7 mouse cellular contexts compared by ENCODE assay signal in genomic region chr12:8885146-8885543, GRCm38 (mm10). TPM values are rescaled to one million over a fixed set of nuclear protein-coding genes. Genes with fewer than 3 reads are reported as not detected.
DNase-seq lines count a peak whose midpoint lies in the region; ATAC-seq and TF ChIP-seq lines count a peak whose summit lies in the region.

No protein-coding gene starts in this region.

- H3K4me2 ChIP-seq in heart, embryonic 15.5 days = peak overlapping the region; percentile 46; the same call in 1 of the 2 replicates
- H3K4me2 ChIP-seq in limb, embryonic 14.5 days (replicated peaks; ENCODE audit: low read depth, low read length, severe bottlenecking) = no peak overlapping the region

- no peak for TF ChIP-seq POLR2A in limb, embryonic 14.5 days (IDR thresholded peaks at IDR 0.05; ENCODE audit: borderline replicate concordance, extremely low read depth, insufficient read depth, insufficient read length)

- no peaks in the 10 kb centered on the region for H3K36me3 ChIP-seq in heart, embryonic 15.5 days
- H3K36me3 ChIP-seq in limb, embryonic 14.5 days (ENCODE audit: control insufficient read depth, insufficient read depth, low read length) = no peaks in the 10 kb centered on the region

- peak overlapping the region; percentile 58 for H3K27ac ChIP-seq in heart, embryonic 15.5 days
- H3K27ac ChIP-seq in limb, embryonic 14.5 days (replicated peaks; ENCODE audit: low read depth, low read length) = 0 out of 2 replicates have a peak overlapping the region, but pooled peaks have one; percentile 10

- H3K4me3 ChIP-seq in heart, embryonic 15.5 days = peak overlapping the region; percentile 8; the same call in 1 of the 2 replicates
- no peak overlapping the region for H3K4me3 ChIP-seq in limb, embryonic 14.5 days (replicated peaks; ENCODE audit: low read length)

- ATAC-seq in heart, embryonic 15.5 days (replicated peaks; ENCODE audit: insufficient number of reproducible peaks, insufficient read depth, low FRiP score, low read depth) = peak; percentile 73
- ATAC-seq in limb, embryonic 14.5 days (ENCODE audit: low FRiP score, low read depth) = no peak
- ATAC-seq in CD4-positive, CD25-positive, alpha-beta regulatory T cell, adult 4 months = no peak

- DNase-seq in urinary bladder, postnatal 14 days (ENCODE audit: low spot score) = peak; percentile 38
- DNase-seq in urinary bladder, postnatal 4 days (ENCODE audit: low spot score in 2 of 2) = no peak
- DNase-seq in limb, embryonic 14.5 days (ENCODE audit: low spot score) = peak; percentile 25
- no peak for DNase-seq in layer of hippocampus, postnatal 36 days
- DNase-seq in ovary, postnatal 36 days (ENCODE audit: low spot score) = no peak

- H3K27me3 ChIP-seq in heart, embryonic 15.5 days = no peaks in the 10 kb centered on the region
- no peaks in the 10 kb centered on the region for H3K27me3 ChIP-seq in limb, embryonic 14.5 days (ENCODE audit: control insufficient read depth, insufficient read depth, low read length)

- no peak overlapping the region for H3K9ac ChIP-seq in heart, embryonic 15.5 days
- H3K9ac ChIP-seq in limb, embryonic 14.5 days (ENCODE audit: low read depth, low read length, severe bottlenecking) = no peak overlapping the region

- peaks cover 18% of the 10 kb centered on the region for H3K4me1 ChIP-seq in heart, embryonic 15.5 days (replicated peaks)
- peaks cover 17% of the 10 kb centered on the region for H3K4me1 ChIP-seq in limb, embryonic 14.5 days (ENCODE audit: control insufficient read depth, insufficient read depth, low read length)

- 26% methylated on average over 4 of the region's 4 CpGs for WGBS in heart, embryonic 15.5 days
- 10% methylated on average over 4 of the region's 4 CpGs for WGBS in limb, embryonic 14.5 days

- H3K9me3 ChIP-seq in heart, embryonic 15.5 days (replicated peaks) = no peaks in the 10 kb centered on the region
- no peaks in the 10 kb centered on the region for H3K9me3 ChIP-seq in limb, embryonic 14.5 days (ENCODE audit: control insufficient read depth, low read length)

RNA-seq across cellular contexts. Expression of gene Laptm4a, which starts 36.3 kb away (rescaled TPM):
- polyA plus RNA-seq in heart, embryonic 15.5 days (2015; fragmentation: Nextera tagmentation; extraction: Ambion mirVana) = 287 and 312 TPM in 2 replicates
- 619 and 677 TPM in 2 replicates for polyA plus RNA-seq in limb, embryonic 14.5 days (2012; rRNA removed)
- polyA plus RNA-seq in limb, embryonic 14.5 days (2014; fragmentation: Nextera tagmentation; extraction: Ambion mirVana) = 358 and 364 TPM in 2 replicates
- polyA plus RNA-seq in CD4-positive, CD25-positive, alpha-beta regulatory T cell, adult 4 months (2017; shearing (Covaris generic)) = 100 to 1,000 TPM; 127 to 169 TPM
- 100 to 1,000 TPM; 211 to 225 TPM for total RNA-seq in layer of hippocampus, postnatal 36 days (2021)

Comparison
In these comparisons a context has a peak if more than half of its experiments do, and no peak if none do; other contexts are left out.
1. DNase-seq: peak in urinary bladder, postnatal 14 days (single experiment) and limb, embryonic 14.5 days (single experiment); none in urinary bladder, postnatal 4 days (0 of 2), layer of hippocampus, postnatal 36 days (0 of 2) and ovary, postnatal 36 days (single experiment).